10 mouse cellular contexts compared by ENCODE assay signal in the genomic region with DNA sequence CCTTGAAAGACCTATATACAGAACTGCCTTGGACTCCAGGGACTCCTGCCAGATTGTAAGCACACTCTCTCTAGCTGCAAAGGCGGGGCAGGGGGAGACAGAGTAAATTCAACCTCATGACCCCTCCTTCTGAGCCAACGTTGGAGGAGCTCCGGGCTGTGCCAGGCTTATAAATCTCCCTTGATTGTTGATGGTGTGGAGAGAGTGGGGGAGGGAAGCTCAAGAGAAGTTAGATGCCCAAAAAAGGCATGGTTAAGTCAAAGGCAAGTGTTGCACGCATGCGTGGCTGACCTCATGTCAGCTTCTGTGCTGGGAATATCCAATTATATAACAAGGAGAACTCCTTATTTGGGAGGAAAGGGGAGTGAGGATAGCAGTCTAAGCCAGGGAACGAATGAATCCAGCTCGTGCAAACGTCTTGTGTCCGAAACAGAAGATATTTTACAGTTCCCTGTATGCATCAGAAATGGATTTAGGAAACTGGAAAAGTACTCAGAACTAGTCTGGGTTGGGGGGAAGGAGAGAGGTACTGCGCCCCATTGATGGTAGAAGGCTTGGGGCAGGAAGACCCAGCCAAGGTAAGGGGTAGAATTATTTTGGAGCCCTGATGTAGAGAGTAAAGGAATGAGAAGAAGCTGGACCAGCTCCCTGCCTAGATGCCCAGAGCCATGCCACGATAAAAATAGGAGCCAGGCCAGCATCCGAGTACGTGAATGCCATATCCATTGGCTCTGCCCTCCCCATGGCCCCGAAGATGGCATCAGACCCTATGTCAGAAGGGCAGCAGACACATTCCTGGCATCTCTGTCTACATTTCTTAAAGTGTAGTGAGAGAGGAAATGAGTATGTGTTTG. TPM values are rescaled to one million over a fixed set of nuclear protein-coding genes. Genes with fewer than 3 reads are reported as not detected.
DNase-seq lines count a peak whose midpoint lies in the region; TF ChIP-seq lines count a peak whose summit lies in the region.
"Had no signal": no experiment of that assay in that cellular context is flagged by ENCODE, and none has a peak within 500 bp of the region (broad histone marks: within the 10 kb centered on the region; RNA-seq: fewer than 3 reads in every experiment).

No protein-coding gene starts in this region.

- 0 out of 2 replicates have a peak, but pooled peaks have one; percentile 19 for TF ChIP-seq POLR2A in lung, adult 2 months (IDR thresholded peaks at IDR 0.05; ENCODE audit: borderline replicate concordance, extremely low read depth, low read depth, low read length)

- no peak for TF ChIP-seq CTCF in lung, adult 2 months (IDR thresholded peaks at IDR 0.05; ENCODE audit: insufficient read depth, low read length)

- H3K4me1 ChIP-seq in lung, adult 2 months (ENCODE audit: control insufficient read depth, insufficient read depth, low read length), result 0 out of 2 replicates have a peak, but pooled peaks cover 3% of the 10 kb centered on the region

- no peak overlapping the region for H3K4me3 ChIP-seq in lung, adult 2 months (replicated peaks; ENCODE audit: extremely low read depth, low read depth, low read length)
- H3K4me3 ChIP-seq: myocyte had no signal

- 60% methylated on average over 14 of the region's 14 CpGs for WGBS in lung, adult 2 months

- DNase-seq in urinary bladder, postnatal 14 days (ENCODE audit: low spot score), result peak; percentile 53
- no peak for DNase-seq in urinary bladder, postnatal 10 days (ENCODE audit: low spot score)
- peak; percentile 79 for DNase-seq in heart, postnatal 4 days
- peak; percentile 46 for DNase-seq in lung, adult 2 months
- no peak for DNase-seq in spleen, postnatal 14 days (ENCODE audit: low spot score in 2 of 2)
- DNase-seq in cerebellum, postnatal 4 days (ENCODE audit: low spot score in 2 of 2), result no peak
- no peak for DNase-seq in adrenal gland, postnatal 10 days
- no peak for DNase-seq in layer of hippocampus, postnatal 25 days (ENCODE audit: extremely low spot score in 1 of 2, low spot score in 1 of 2)
- DNase-seq: cerebellum, adult 11 months had no signal

RNA-seq across cellular contexts. Expression of gene Snx19, which starts 18.6 kb away (rescaled TPM):
- total RNA-seq in heart, postnatal 4 days (2021), result 10 to 100 TPM; 27.4 to 29.7 TPM
- polyA plus RNA-seq in lung, adult 2 months (2012; rRNA removed), result 11.7 and 14.4 TPM in 2 replicates
- 10 to 100 TPM; 20.3 to 24.6 TPM for total RNA-seq in adrenal gland, postnatal 10 days (2021)
- total RNA-seq in layer of hippocampus, postnatal 25 days (2021), result 10 to 100 TPM; 47.0 to 48.2 TPM

Comparison
In these comparisons a context has a peak if more than half of its experiments do, and no peak if none do; other contexts are left out.
1. DNase-seq: peak in urinary bladder, postnatal 14 days (single experiment), heart, postnatal 4 days (single experiment) and lung, adult 2 months (single experiment); none in urinary bladder, postnatal 10 days (single experiment), spleen, postnatal 14 days (0 of 2), cerebellum, postnatal 4 days (0 of 2), adrenal gland, postnatal 10 days (single experiment) and layer of hippocampus, postnatal 25 days (0 of 2).